Mouse (Mus musculus): ENCODE measurements around the gene Pitpnc1.

Gene Pitpnc1

DNA sequence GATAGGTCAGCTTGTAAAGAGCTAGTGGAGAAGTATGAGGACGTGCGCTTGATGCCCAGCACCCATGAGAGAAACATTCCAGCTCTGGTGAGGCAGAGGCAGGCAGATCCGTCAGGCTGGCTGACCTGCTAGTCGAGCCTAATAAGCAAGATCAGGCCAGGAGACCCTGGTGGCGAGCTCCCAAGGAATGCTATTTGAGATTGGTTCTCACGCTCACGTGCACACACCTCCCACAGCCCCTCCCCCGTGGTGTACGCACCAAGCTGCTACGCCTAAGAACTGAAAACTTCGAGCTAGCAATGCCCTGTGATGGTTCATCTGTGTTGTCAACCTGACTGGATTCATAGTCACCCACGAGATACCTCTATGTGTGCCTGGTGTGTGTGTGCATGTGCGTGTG lies 148.3 kb downstream of the Pitpnc1 start:
- no peak for DNase-seq

DNA sequence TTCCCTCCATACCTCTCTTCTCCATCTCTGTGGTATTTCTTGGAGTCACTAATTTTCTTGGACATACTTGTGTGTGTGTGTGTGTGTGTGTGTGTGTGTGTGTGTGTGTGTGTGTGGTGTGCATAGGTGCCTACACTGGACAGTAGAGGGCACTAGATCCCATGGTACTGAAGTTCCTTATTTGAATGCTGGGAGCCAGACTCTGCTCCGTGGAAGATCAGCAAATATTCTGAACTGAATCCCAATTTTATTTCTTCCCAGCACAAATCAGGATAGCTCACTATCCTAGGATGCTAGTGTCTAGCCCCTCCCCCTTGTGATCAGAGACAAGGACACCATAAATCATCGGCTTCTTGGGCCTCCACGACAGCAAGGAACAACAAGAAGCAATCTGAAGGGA lies 148.7 kb downstream of the Pitpnc1 start:
- DNase-seq: no peak

DNA sequence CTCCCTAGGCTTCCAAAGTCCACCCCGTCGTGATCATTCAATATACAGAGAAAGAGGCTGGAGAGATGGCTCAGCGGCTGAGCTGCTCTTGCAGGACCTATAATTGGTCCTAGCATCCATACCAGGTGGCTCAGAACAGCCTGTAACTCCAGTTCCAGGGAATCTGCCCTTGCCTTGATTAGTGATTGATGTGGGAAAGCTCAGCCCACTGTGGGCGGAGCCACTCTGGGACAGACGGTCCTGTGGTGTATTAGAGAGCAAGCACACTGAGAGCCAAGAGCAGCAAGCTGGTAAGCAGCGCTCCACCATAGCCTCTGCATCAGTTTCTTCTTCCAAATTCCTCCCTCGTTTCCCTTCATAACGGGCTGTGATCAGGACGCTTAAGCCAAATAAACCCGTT lies 150.6 kb downstream of the Pitpnc1 start:
- DNase-seq: no peak

DNA sequence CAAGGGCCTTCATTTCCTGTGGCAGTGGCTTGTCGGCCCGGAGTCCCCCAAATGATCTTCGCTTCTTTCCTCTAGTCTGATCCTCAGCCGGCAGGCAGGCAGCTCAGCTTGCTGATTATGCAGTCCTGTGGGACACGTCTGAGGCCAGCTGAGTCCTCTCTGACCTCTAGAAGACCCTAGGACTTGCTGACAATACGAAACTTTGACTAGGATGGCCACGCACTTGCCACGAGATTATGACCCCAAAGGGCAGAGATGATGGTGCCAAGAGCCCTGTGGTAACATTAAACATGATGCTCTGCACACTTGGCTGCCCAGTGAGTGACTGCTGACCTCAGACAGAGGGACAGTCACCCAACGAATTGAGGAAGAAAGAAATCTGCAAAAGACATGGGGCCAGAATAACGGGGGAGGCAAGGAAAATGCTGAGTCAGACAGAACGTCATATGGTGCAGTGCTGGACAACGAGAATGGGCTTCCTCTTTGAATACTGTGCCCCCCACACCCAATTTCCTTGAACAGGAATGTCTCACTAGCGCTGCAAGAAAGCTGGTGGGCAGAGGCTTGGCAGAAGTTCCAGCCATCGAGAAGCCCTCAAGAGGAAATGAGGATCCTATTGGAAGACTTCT lies 152.7 kb downstream of the Pitpnc1 start:
- DNase-seq: peak in 1 of 2 experiments; percentile 24

DNA sequence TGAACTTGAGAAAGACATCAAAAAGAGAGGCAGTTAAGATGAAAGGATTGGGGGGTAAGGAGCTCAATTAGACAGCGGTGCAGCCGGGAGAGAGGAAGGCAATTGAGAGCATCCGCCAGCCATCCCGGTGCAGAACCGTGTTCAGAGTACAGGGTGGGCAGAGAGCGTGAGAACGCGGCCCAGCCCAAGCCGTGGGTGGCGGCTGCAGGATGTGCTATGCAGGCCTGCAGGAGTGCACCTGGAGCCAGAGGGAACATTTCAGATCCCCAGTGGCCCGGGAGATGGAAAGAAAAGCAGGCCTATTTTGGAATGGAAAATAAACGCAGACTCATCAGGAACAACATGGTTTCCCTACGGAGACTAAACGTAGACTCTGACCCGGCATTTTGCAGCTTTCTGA lies 155.0 kb downstream of the Pitpnc1 start:
- DNase-seq: peak in 1 of 2 experiments; percentile 31

DNA sequence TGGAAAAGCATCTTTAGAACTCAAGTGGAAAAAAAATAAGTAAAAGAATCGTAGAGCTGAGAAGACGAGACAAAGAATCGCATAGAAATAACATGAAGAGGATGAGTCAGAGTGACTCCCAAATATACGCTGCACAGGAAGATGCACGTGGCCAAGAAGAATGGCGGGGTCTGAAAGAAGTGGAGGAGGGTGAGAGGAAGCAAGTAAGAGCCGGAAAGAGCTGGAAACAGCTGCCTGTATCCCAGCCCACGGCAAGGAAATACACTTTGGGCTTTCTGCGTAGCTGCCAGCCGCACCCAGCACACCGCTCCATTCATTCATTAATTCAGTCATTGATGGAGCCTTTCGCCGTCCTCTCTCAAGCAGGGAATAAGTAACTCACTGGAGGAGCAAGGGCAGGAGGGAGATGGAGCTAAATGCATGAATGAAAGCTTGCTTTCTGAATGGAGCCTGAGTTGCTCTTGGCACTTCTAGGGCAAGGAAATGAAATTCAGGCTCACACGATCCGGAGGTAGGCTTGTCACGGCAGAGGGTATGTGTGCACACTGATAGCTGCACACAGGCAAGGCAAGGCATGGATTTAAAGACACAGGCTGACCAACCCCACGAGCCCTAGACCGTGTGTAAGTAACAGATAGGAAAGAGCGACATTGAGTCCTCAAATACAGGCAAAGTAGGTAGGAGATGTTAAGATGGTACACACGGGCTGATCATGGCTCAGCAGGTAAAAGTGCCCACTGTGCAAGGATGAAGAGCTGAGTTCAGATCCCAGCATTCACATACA lies 160.0 kb downstream of the Pitpnc1 start:
- peak in 1 of 2 experiments; percentile 23 for DNase-seq

DNA sequence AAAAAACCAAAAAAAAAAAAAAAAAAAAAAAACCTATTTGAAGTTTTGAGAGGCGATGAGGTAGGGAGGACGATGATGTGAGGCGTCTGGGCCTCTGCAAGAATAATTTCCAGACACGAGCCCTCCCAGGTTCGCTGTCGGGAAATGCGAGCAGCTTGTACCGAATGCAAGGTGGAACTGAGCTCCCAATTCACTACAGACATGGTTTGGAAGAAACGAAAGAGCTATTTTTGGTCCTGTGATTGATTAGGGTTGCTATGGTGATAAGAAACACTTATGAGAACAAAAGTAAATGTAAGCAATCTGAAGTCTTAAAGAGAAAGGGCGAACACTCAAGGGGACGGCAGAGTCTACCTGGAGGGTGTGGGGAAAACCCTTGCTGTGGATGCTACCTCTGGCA lies 164.3 kb downstream of the Pitpnc1 start:
- DNase-seq: no peak

DNA sequence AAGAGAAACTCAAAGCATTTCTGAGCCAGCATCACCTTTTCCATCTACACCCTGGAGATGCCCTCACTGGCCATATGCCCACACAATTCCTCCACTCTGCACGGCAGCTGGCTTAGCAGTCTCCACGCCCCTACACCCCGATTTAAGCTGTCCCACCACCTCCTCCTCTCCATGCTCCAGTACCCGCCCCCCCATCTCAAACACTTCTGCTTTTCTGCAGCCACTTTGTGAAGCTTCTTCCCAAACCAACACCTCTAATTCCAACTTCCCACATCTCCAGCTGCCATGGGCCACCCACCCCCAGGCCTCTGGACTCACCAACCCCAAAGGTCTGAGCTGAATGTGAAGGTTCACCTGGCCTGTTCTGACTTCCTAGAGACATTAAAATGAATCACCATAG lies 168.4 kb downstream of the Pitpnc1 start:
- no peak for DNase-seq

DNA sequence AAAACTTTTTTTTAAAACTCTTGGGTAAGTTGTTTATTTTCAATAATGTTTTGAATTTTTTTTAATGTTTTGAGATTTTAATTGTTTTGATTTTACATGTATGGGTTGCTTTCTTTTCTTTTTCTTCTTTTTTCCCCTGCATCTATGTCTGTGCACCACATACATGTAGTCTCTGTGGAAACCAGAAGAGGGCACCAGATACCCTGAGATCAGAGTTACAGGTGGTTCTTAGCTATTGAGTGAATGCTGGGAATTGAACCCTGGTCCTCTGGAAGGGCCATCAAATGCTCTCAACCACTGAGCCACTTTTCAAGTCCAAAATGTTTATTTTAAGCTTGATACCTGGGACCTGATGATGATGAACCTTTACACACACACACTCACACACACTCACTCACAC lies 170.3 kb downstream of the Pitpnc1 start:
- no peak for DNase-seq

DNA sequence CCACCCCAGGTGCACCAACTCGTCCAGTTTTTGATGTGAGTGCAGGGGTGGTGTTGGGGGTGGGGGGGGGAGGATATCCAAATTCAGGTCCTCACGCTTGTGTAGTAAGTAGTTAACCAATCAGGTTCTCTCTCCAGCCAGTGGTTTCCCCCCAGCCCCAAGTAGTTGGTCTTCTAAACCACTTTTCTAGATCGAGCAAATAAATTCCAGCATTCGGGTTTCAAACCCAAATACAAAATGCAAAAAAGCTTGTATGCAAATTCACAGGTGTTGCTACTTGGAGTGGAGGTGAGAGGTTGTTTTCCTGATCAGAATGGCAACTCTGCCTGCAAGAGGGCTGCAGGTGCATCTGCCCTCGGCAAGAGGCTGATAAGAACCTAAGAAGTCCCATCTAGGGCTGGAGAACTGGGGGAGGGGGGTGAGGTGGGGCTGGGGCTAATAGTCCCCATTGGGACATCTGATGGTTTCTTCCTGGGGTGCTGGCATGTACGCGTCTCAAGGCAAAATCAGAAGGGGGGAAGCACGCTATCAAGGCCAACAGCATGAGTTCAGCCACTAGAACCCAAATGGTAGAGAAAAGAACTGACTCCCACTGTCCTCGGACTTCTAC lies 170.9 kb downstream of the Pitpnc1 start:
- DNase-seq: no peak

DNA sequence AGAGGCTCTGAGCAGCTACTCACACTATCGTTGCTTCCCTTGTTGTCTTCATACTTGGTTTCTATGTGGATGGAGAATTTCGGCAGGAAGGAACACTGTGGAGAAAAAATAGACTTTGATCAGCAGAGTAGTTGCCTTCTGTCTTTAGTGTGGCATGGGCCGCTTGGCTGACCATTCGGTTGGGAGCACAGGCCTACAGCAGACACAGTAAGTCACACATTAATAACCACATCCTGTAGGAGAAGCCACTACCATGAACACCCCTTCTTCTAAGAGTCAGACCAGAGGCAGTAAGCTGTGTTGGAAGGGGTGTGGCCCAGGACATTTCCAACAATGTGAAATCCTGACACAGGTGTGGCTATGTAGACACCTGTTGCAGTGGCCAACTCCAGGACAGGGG lies 174.3 kb downstream of the Pitpnc1 start:
- DNase-seq: no peak

DNA sequence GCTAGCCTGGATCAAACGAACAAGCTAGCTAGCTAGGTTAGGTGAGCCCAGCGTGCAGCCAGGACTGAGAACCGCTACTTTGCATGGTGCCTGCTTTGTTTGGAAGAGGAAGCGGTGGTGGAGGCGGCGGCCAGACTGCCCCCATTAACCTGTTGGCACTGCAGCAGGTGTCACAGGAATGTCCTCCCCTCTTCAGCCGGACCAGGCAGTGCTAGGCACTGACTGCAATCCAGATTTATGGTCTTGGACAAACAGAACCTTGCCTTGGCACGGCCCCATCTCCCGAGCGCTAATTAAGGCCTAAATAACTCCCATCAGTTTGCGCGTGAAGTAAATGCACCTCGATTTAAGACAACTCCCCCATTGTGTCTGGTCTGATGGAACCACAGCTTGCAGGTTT lies 178.5 kb downstream of the Pitpnc1 start:
- no peak for DNase-seq

DNA sequence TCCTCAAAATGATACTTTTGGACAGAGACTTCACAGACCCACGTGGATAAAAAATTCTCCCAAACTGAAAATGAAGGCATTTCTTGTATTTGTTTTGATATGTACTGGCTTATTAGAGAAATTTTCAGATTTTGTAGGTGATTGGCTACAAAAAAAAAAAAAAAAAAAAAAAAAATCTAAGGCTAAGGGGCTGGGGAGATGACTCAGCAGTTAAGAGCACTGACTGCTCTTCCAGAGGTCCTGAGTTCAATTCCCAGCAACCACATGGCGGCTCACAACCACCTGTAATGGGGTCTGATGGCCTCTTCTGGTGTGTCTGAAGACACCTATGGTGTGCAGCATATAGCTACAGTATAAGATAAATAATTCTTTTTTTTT lies 182.3 kb downstream of the Pitpnc1 start:
- DNase-seq: no peak

DNA sequence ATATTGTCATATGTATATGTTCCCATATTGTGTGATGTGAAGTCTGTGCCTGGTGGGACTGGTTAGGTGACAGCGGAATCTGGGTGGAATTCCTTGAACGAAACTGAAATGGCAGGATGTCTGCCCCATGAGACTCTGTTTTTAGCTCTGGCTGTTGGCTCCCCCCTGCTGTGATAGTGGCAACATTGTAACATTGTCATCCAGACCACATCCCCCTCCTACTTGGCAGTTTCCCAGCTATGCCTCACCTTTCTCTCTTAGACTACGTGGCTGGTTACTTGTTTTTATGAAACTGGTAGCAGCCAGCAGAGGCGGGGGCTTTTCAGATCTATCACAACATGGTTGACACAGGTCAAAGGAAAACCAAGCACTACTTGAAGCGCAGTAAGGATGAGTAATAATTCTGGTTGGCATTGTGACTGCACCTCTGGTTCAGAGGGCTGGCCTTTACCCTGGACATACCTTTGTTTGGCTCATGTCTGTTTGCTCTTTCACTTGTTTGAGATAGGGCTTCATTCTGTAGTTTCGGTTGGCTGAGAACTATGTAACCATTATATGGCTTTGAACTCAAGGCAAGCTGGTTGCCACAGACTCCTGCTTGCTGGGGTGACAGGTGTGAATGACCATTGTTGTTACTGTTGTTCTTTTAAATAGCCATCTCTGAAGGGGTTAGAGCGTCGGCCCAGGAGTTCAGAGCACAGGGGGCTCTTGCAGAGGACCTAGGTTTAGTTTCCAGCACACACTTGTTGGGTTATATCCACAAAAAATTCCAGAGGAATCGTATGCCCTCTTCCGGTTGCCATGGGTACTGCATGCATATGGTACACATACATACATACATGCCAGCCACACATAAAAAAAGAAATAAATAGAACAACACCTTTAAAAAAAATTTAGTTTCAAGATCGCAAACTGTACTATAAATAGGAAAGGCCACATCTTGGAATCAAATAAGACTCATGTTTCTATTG lies 183.0 kb downstream of the Pitpnc1 start:
- DNase-seq: no peak

DNA sequence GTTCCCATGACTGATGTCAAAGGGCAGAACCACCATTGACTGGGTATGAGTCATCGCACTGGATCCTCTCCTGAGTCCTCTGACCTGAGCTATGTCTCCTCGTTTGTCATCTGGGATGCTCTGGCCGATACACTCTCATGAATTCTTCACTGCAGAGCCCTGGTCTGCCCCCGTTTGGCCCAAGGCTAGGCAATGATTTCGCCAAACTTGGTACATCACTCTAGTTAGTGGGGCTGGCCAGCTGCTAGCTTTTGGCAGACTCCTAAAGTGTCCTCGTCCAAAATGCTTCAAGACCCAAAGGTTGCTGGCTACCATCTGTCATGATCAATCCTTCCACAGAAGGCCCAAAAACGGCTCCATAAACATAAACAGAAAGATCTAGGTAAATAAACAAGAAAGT lies 184.8 kb downstream of the Pitpnc1 start:
- DNase-seq: no peak

DNA sequence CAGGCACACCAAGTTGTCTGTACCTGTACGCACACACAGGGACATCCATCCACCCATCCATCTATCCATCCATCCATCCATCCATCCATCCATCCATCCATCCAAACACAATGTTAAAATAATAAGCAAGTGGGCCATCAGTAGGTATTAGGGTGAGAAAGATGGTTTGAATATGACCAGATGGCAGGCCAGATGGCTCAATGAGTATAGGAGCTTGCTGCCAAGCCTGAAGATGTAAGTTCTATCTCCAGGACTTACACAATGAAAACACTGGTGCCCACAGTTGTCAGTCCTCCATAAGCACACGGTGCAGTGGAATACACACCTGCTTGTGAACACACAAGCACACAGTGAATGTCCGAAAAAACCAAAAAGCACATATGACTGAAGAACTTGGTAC lies 186.9 kb downstream of the Pitpnc1 start:
- DNase-seq: no peak

DNA sequence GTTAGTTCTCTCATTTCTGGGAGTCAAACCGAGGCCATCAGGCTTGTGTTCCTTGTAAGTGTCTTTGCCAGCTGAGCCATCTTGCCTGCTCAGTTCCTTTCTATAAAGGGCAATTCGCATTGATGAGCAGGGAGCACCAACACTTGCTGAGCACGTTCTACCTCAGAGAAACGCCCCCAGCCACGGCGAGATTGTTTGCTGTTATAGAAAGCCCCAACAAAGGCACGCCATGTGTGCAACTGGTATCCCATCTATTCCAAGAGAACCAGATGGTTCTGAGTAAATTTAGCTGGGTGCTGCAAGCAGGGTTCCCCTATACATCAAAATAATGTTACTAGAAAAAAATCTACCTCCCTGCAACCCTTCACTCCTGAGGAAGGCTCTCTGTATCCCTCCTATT lies 188.0 kb downstream of the Pitpnc1 start:
- DNase-seq: no peak

DNA sequence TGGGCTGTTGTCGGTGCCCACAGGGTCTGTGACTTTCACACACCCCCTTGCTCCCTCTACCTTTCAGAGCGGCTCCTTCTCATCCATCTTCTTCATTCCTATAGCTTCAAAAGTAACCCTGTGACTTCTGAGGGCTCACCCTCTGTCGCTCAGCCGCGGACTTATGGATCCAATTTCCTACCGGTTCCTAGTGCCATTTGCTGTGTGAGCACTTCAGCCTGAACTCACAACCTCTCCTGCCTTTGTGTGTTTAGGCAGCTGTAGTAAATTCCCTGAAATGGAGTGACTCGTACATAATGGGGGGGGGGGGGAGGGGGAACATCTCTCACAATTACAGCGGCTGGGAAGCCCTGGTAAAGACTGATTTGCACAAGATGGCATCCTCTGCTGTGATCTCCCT lies 191.2 kb downstream of the Pitpnc1 start:
- DNase-seq: no peak

DNA sequence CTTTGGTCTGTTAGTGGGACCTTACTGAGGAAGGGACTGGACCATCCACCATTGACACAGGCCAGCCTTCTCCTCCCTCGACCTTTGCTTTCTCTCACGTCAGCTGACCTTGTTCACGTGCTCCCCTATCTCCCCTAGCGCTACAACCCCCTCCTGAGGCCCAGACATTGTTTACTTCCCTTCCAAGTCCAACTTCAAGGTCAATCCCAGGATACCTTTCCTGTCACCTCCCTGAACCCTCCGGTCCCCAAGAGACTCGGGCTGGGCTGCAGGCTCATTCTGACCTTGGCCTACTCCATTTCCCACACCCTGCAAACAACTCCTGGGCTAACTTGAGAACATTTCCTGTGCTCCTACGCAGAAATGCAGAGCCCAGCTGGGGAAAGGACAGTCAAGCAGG lies 193.6 kb downstream of the Pitpnc1 start:
- peak; percentile 14 to 44 for DNase-seq

DNA sequence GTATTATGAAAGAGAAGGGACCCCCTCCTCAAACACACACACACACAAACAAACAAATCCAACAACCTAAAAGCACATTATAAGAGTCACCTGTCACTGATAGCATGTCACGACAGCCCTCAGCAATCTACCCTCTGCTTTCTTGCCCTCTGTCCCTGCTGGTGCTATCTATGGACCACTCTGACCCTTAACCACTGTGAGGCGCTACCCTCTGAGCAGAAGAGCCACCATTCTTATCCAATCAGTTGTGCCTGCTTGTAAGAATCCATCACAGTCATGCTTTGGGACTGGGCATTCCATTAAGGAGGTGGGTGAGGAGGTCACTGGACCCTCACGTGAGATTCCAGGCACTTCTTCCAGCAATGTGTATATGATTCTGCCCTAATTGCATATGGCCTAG lies 194.2 kb downstream of the Pitpnc1 start:
- no peak for DNase-seq

DNA sequence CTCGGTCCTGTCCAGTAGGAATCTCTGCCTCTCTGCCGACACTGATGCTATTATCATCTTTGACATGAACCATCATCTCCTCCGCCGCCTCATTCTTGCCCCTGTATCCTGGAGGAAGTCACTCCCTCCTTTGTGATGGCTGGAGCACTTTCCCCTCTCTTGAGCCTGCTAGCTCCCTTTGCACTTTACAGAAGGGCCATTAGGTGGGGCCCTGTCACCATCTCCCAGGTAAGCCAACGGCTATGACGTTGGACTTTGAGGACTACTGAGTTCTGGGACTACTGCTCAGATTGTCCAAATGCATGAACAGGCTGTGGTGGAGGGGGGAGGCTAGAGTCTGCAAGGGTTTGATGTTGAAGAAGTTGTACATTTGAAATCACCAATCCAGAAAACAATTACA lies 194.6 kb downstream of the Pitpnc1 start:
- peak; percentile 62 to 66 for DNase-seq

DNA sequence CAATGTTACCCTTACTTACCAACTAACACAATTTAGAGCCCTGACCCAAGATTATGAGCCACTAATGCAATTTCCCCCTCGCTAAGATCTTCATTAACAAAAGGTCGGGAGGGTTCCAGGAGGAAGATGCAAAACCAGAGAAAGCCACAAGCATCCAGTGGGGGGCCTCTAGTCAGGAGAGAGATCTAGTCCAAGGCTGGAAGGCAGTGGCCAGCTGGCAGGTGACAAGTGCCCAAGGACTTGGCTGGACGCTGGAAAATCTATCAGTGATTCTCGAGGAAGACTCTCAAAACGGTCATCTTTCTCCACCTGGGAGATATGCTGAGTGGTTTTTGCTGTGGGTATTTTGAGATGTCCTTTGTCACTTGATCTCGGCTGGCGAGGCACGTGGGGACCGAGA lies 196.3 kb downstream of the Pitpnc1 start:
- DNase-seq: no peak

DNA sequence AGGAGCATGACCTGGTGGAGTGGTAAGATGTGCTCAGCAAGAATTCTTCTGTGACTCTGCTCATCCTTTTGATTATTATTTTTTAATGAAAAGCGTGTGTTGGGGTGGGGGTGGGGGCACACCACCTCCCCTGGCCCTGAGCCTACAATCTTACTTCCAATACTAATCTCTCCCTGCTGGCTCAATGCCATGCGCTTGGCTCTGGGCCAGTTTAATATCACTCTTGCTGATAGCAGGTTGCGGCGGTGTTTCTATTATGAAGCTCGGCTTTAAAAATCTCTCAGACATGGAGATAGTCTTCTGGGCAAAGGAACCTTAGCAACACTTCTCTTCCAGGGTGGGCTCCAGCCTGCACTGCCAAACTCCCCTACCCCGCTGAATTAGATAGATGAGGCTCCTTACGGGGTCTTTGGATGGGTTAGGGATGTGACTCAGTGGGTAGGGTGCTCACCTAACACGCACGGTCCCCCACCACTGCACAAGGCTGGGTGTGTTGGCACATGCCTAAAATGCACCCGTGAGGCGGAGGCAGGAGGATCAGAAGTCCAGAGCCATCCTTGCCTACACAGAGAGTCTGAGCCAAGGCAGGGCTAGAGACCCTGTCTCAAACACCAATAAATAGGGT lies 198.0 kb downstream of the Pitpnc1 start:
- peak; percentile 23 to 44 for DNase-seq
